Mouse (Mus musculus): ENCODE measurements at regions not wholly inside any gene's neighbourhood (a gene's known extent, or its start where the extent isn't known, plus 50 kb on each side); places are given as distances from the start of the nearest gene placed in this dataset.

- TF ChIP-seq CTCF (IDR thresholded peaks at IDR 0.05; ENCODE audit: low read depth), result no peak
- no peak for TF ChIP-seq EP300 (IDR thresholded peaks at IDR 0.05; ENCODE audit: low read depth)
Observed at GRCm38 (mm10) chr13:31393421-31394215, 162.3 kb upstream of the Foxq1 start.
